Mouse (Mus musculus): ENCODE data around the gene Lhx2.

The Lhx2 gene

DNA sequence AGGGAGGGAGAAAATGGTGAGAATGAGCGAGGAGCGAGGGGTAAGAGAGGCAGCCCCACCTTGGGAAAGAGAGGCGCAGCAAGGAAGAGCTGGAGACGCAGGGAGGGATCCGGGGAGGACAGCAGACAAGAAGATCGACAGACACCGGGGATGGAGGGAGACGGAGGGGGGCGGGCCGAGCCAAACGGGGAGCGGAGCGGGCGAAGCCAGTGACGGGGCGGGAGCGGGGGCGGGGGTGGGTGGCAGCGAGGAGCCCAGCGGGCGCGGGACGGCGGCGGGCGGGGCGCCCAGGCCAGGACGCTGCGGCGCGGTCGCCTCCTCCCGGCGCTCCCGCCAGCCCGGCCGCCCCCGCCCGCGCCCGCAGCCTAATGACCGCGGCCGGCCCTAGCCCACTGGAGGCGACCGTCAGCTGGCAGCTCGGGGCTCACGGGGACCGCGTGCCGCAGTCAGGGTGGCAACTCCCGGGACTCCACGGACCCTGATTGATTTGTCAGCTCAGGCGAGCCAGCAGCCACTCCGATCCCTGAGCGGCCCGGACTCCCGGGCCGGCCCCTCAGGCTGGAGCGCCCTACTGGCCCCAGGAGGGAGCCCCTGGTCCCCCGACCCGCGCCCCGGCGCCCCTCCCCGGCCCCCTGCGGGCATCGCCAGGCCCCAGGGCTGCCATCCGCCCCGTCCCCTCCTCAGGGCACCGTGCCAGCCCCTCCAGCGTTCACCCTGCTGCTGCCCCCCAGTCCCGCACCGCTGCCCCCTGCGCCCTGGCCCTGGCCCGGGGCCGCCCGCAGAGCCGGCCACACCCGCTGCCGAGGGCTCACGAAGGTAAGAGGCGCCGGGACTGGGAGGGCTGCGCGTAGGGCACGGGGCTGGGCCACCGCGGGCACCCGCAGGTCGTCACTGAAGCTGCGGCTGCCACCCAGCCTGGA is at the start of gene Lhx2:
Gene Lhx2, plus strand, starts transcription at position 292 of the 920 bp plus-strand sequence.
- DNase-seq = peak; percentile 12 to 39

GRCm38 (mm10) chr2:38291526-38291925 is 47.6 kb upstream of the Lhx2 start:
- no peak for DNase-seq

GRCm38 (mm10) chr2:38295939-38296338 is 43.1 kb upstream of the Lhx2 start:
- DNase-seq = no peak

DNA sequence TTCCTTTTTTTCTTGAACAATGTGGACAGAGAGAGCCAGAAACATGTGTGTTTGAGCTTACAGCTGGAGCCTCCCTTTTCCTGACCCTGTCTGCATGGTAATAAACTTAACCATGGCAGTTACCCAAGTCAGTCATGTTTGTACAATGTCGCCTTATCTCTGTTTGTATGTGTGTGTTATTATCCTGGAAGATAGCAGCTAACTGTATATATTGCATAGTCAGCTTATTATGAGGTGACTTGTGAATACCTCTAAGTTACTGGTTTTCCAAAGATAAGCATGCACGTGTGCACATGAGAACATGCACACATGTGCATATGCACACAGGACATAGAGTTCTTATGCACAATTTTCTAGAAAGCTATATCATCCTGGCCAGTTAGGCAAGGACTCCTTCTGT is 38.1 kb upstream of the Lhx2 start:
- no peak for DNase-seq

- no peak for DNase-seq
Measured at GRCm38 (mm10) chr2:38305152-38305551, 33.9 kb upstream of the Lhx2 start.

DNA sequence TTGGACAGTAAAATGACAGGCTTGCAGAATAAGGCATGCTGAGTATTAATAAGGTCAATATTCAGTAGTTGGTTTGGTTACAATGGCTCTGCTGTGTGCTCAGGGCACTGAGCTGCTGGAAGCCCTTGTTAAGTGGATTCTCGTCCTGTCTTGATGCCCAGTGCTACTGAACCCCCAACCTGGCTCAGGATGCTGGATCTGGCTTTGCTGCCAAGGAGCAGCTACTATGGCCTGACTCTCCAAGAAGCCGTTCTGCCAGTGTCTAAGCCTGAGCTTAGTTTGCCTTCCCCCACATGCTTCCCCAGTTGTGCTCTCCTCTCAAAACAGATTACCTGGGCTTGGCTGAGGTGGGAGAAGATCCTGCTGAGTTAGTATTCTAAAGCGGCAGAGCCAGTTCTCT is 26.2 kb upstream of the Lhx2 start:
- DNase-seq = peak in 1 of 2 experiments; percentile 5

DNA sequence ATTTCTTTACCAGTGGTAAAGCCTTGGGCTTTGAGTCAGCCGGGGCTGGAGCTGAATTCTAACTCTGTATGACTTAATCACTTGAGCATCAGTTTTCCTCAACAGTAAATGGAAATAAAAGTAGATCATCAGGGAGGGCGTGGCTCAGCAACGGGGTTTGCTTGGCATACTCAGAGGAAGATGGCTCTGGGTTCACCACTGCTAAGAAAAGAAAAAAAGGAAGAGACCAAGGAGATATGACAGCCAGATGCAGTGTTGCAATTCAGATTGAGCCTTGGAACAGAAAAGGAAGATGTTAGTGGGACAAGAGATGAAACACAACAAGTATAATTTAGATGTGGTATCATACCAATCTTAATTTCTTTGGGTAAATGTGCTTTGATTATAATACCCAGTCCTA is 25.7 kb upstream of the Lhx2 start:
- no peak for DNase-seq

DNA sequence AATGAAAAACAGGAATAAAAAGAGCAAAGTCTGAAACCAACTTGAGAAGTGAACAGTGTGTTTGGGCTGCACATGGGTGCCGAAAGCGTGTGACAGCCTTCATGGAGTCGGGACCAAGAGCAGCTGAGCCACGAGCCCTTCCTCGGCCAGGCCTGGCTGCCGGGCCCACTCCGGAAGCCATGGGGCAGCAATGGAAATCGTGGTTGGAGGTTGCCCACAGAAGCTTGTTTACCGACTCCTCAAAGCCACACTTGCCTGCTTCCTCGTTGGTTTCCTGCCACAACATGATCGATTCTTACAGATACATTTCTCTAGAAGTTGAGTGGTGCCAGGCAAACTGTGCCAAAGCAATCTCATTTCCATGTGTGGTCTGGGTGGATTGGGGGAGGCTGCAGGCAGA is 20.0 kb upstream of the Lhx2 start:
- DNase-seq = no peak

- DNase-seq = no peak
Measured at GRCm38 (mm10) chr2:38320911-38321310, 18.2 kb upstream of the Lhx2 start.

DNA sequence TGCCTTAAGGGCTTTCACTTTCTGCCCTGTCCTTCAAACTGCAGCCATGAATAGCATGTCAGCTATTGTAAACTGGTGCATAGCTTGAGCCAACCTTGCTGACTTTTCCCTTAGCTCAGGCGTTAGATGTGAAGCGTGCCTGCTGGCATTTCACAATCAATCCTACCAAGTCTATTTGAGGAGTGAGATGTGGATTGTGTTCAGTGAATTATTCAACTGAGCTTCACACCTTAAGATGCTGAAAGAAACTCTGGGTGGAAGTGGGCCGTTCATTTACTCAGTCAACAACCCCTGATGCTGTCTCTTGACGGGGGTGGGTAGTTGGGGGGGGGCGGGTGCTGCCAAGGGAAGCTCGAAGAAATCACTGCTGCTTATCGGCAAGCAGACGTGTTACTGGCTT is 15.7 kb upstream of the Lhx2 start:
- DNase-seq = no peak

GRCm38 (mm10) chr2:38326671-38327070 is 12.4 kb upstream of the Lhx2 start:
- no peak for DNase-seq

GRCm38 (mm10) chr2:38333586-38334119 is 5.4 kb upstream of the Lhx2 start:
- no peak for DNase-seq

- DNase-seq = no peak
Measured at GRCm38 (mm10) chr2:38336606-38337005, 2.5 kb upstream of the Lhx2 start.

GRCm38 (mm10) chr2:38337091-38337640 is 1.9 kb upstream of the Lhx2 start:
- no peak for DNase-seq

GRCm38 (mm10) chr2:38337681-38338080 is 1.4 kb upstream of the Lhx2 start:
- DNase-seq = no peak

GRCm38 (mm10) chr2:38338348-38338932 is 641 bp upstream of the Lhx2 start:
- no peak for DNase-seq

- DNase-seq = no peak
Measured at GRCm38 (mm10) chr2:38339910-38340625, 987 bp downstream of the Lhx2 start.

- DNase-seq = no peak
Measured at GRCm38 (mm10) chr2:38340626-38341200, 1.6 kb downstream of the Lhx2 start.

DNA sequence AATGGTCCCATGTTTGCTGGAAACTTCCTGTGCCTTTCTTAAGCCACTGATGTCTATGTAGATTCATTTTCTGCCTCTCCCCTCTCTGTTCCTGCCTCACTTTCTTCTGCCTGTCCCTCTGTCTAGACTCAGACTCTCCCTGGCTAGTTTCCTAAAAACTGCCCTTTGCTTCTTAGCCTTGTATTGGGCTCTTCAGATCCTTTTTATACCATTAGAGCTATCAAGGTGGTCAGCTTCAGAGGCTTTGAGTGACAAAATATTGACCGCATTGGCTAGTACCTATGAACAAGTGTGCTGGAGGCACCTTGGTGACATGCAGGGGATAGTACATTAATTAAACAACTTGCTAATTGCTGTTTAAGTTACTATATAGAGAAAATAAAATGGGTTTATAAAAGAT is 4.5 kb downstream of the Lhx2 start:
- DNase-seq = no peak

GRCm38 (mm10) chr2:38344727-38345126 is 5.6 kb downstream of the Lhx2 start:
- DNase-seq = no peak

DNA sequence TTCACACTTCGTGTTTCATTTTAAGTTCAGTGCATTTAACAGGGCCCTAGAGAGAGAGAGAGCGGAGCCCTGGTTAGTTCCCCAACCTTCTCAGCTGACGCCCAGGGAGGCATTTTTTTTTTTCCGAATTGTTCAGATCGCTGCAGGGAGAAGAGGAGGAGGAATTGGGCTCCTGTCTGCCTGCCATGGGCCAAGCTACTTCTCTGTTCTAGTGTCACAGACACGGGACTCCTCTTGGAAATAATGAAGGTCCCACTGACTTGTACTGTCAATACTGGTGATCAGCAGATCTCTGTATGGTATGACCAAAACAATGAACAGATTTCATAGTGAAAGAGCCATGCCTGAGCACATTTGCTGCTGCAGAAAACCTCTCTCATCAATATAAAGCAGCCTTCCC is 7.3 kb downstream of the Lhx2 start:
- DNase-seq = no peak

DNA sequence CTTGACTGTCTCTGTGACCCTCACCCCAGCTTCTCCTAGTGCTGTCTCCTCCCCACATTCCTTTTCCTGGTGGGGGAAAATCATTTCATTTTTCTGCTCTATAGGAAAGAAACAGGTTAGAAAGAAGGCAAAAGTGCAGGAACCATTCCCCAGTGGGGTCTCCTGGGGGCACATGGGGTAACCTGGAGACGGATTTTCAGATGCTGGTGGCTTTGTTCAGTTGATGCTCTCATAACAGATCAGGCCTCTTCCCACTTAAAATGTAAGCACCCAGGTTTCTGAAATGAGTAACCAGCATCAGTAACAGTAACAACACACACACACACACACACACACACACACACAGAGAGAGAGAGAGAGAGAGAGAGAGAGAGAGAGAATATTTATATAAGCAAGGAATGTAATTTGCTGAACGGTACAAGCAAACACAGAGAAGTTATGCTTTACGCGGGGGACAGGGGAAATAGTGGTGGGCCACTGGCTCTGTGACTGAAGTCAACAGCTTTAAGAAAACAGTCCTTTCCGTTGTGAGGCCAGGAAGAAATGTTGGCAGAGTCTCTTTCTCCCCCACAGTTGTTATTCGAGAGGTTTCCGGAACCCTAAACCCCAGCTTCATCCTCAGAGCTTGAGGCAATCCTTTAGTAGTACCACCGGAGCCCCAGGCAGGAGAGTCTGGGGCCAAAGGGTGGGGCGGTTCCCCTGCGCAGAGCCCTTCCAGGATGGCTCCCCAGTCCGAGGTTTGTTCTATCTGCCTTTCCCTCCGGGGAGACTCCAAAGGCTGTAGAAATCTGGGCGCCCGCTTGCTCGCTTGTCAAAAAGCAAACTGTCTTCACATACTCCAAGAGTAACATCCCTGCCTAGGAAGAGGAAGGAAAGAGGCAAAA is 8.0 kb downstream of the Lhx2 start:
- no peak for DNase-seq
